Mouse (Mus musculus): ENCODE data around the gene Gm7233. TPM values are rescaled to one million over a fixed set of nuclear protein-coding genes. Genes with fewer than 3 reads are reported as not detected.
"Not testable (repeated sequence)": the region's sequence is repeated elsewhere in the genome, so short reads cannot be mapped to it uniquely, and the experiment has no call there.

Gene Gm7233
- polyA plus RNA-seq (2014; fragmentation: Nextera tagmentation; extraction: Ambion mirVana): not detected in 2 replicates

DNA sequence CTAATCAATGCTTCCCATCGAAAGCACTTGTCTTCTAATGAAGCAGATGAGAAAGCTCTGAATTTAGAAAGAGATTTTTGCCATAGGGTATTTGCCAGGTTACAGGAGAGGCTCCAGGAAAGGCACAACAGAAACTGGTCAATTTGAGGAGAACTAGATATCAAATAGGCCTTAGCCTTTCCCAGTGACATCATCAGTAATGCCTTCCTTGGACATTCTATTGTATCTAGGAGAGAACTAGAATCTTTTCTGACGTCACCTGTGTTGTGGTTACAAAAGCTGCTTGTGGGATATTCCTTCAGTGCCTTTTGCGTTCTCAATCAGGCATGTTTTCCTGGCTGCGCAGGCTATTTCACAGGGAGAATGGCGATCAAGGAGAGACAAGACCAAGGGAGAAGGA, at the start of gene Gm7233:
Gene Gm7233 (plus strand): TSS at position 301 of the 400 bp plus-strand sequence.
- not testable (repeated sequence) for H3K9ac ChIP-seq (replicated peaks; ENCODE audit: low read depth, low read length); H3K4me1 ChIP-seq (ENCODE audit: control insufficient read depth, insufficient read depth, low read length); H3K27ac ChIP-seq (ENCODE audit: low read length); H3K4me2 ChIP-seq (replicated peaks; ENCODE audit: low read depth, low read length); H3K9me3 ChIP-seq (ENCODE audit: control insufficient read depth, low read depth, low read length); H3K4me3 ChIP-seq (ENCODE audit: low read depth, low read length); H3K36me3 ChIP-seq (ENCODE audit: control insufficient read depth, insufficient read depth, low read length); H3K27me3 ChIP-seq (ENCODE audit: control insufficient read depth, insufficient read depth, low read length); ATAC-seq (ENCODE audit: insufficient number of reproducible peaks, insufficient read depth, low FRiP score, low read depth)
- WGBS: 76% methylated on average over 4 of the region's 5 CpGs

DNA sequence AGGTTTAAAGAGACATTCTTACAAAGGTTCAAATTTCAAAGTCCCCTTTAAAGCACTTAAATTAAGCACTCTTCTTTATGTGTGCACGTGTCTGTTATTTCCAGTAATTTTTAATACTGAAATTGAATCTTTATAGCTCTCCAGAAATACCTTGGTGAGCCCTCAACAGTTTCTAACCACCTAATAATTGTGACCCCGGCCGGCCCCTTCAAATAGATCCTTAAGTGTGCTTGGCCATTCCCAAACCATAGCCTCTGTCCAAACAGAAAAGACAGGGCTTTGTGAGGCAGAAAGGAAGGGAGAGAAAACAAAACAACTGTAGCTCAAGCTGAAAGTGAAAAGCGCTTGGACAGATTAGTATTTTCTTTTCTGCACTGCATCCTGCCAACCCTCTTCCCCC, 12.5 kb upstream of the Gm7233 start:
- not testable (repeated sequence) for H3K36me3 ChIP-seq (ENCODE audit: control insufficient read depth, insufficient read depth, low read length); H3K27me3 ChIP-seq (ENCODE audit: control insufficient read depth, insufficient read depth, low read length); H3K9ac ChIP-seq (replicated peaks; ENCODE audit: low read depth, low read length); H3K4me2 ChIP-seq (replicated peaks; ENCODE audit: low read depth, low read length); H3K4me1 ChIP-seq (ENCODE audit: control insufficient read depth, insufficient read depth, low read length); H3K4me3 ChIP-seq (ENCODE audit: low read depth, low read length); H3K27ac ChIP-seq (ENCODE audit: low read length); ATAC-seq (ENCODE audit: insufficient number of reproducible peaks, insufficient read depth, low FRiP score, low read depth); H3K9me3 ChIP-seq (ENCODE audit: control insufficient read depth, low read depth, low read length)
- 75% methylated on average over 4 of the region's 4 CpGs for WGBS

DNA sequence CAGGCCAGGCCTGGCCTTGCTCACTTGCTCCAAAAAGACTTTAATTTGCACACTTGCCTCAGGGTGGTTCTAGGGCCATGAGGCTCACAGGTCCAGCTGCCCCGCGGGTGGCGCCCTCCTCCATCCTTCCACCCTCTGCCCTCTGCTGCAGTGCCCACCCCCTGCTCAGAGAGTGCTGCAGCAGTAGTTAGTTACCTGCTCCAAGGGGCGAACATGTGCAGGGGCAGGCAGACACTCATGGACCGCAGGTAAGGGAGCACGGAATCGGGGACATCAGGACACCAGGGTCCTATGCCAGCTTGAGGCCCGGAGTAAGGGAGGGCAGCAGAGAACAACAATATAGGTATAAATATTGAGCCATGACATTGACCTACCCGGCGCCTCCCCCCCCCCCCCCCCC, 11.7 kb upstream of the Gm7233 start:
- H3K36me3 ChIP-seq (ENCODE audit: control insufficient read depth, insufficient read depth, low read length); H3K4me3 ChIP-seq (ENCODE audit: low read depth, low read length); H3K9ac ChIP-seq (replicated peaks; ENCODE audit: low read depth, low read length); H3K4me1 ChIP-seq (ENCODE audit: control insufficient read depth, insufficient read depth, low read length); H3K9me3 ChIP-seq (ENCODE audit: control insufficient read depth, low read depth, low read length); H3K27me3 ChIP-seq (ENCODE audit: control insufficient read depth, insufficient read depth, low read length); H3K27ac ChIP-seq (ENCODE audit: low read length); H3K4me2 ChIP-seq (replicated peaks; ENCODE audit: low read depth, low read length): not testable (repeated sequence)
- 0 out of 2 replicates have a peak, but pooled peaks have one; percentile 14 for ATAC-seq (ENCODE audit: insufficient number of reproducible peaks, insufficient read depth, low FRiP score, low read depth)
- no CpG with 5 or more reads among the region's 10 CpGs for WGBS

DNA sequence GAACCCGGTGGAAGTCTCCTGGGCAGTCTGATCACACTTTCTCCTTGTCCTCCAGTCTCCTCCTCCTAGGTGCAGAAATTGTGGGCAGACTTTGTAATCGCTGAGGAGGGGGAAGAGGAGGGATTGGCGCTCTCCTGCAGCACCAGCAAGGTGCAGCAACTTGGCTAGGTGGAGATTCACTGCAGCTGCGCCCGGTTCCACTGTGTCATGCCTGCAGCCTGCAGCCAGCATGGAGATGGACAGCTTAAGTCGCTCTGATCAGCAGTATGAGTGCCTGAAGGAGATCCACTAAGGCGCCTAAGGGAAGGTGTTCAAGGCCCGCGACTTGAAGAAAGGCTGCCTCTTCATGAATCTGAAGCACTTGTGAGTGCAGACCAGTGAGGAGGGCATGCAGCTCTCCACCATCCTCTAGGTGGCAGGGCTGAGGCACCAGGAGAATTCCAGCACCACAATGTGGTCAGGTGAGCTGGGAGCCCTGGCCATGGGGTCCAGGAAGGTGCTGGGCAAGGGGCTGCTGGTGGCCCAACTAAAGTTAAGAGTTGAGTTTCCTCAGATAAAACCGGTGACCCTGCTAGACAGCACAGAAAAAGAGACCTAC, 11.0 kb upstream of the Gm7233 start:
- H3K27ac ChIP-seq (ENCODE audit: low read length); ATAC-seq (ENCODE audit: insufficient number of reproducible peaks, insufficient read depth, low FRiP score, low read depth); H3K36me3 ChIP-seq (ENCODE audit: control insufficient read depth, insufficient read depth, low read length); H3K4me1 ChIP-seq (ENCODE audit: control insufficient read depth, insufficient read depth, low read length); H3K4me3 ChIP-seq (ENCODE audit: low read depth, low read length); H3K27me3 ChIP-seq (ENCODE audit: control insufficient read depth, insufficient read depth, low read length); H3K4me2 ChIP-seq (replicated peaks; ENCODE audit: low read depth, low read length); H3K9me3 ChIP-seq (ENCODE audit: control insufficient read depth, low read depth, low read length); H3K9ac ChIP-seq (replicated peaks; ENCODE audit: low read depth, low read length): not testable (repeated sequence)
- 6% methylated on average over 1 of the region's 10 CpGs for WGBS

DNA sequence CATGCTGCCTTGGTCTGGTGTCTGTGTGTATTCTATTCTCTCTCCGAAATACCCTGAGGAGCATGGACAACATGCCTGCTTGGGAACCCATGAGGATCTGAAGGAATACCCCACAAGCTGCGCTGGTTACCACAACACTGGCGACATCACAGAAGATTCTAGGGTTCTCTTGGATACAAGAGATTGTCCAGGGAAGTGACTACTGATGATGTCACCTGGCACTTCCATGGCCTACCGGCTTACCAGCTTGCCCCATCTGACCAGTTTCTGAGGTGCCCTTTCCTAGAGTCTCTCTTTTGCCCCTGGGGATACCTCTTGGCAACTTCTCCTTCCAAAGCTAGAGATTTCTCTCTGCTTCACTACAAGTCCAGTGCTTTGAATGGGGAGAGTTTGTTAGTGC, 55.5 kb downstream of the Gm7233 start, which contains the start of gene Gm8122:
Gene Gm8122 (minus strand): TSS at position 101 of the 400 bp plus-strand sequence.
- not testable (repeated sequence) for H3K27me3 ChIP-seq (ENCODE audit: control insufficient read depth, insufficient read depth, low read length); H3K36me3 ChIP-seq (ENCODE audit: control insufficient read depth, insufficient read depth, low read length); H3K27ac ChIP-seq (ENCODE audit: low read length); H3K9ac ChIP-seq (replicated peaks; ENCODE audit: low read depth, low read length); H3K4me3 ChIP-seq (ENCODE audit: low read depth, low read length); H3K9me3 ChIP-seq (ENCODE audit: control insufficient read depth, low read depth, low read length); ATAC-seq (ENCODE audit: insufficient number of reproducible peaks, insufficient read depth, low FRiP score, low read depth); H3K4me1 ChIP-seq (ENCODE audit: control insufficient read depth, insufficient read depth, low read length); H3K4me2 ChIP-seq (replicated peaks; ENCODE audit: low read depth, low read length)
- 94% methylated on average over 3 of the region's 4 CpGs for WGBS

Other genes starting within 250 kb of the Gm7233 start
- not detected in 2 replicates for gene Gm8082, start 186.2 kb upstream of the Gm7233 start, polyA plus RNA-seq (2014; fragmentation: Nextera tagmentation; extraction: Ambion mirVana)
- gene Gm10376, start 164.2 kb upstream of the Gm7233 start, polyA plus RNA-seq (2014; fragmentation: Nextera tagmentation; extraction: Ambion mirVana): not detected in 2 replicates
- gene Gm8094, start 103.2 kb upstream of the Gm7233 start, polyA plus RNA-seq (2014; fragmentation: Nextera tagmentation; extraction: Ambion mirVana): not detected in 2 replicates
- gene Gm8104, start 79.3 kb upstream of the Gm7233 start, polyA plus RNA-seq (2014; fragmentation: Nextera tagmentation; extraction: Ambion mirVana): not detected in 2 replicates
- gene Gm8122, start 55.4 kb downstream of the Gm7233 start, polyA plus RNA-seq (2014; fragmentation: Nextera tagmentation; extraction: Ambion mirVana): not detected in 2 replicates
- gene Gm8126, start 78.8 kb downstream of the Gm7233 start, polyA plus RNA-seq (2014; fragmentation: Nextera tagmentation; extraction: Ambion mirVana): not detected in 2 replicates
- not detected in 2 replicates for gene Gm9732, start 95.2 kb downstream of the Gm7233 start, polyA plus RNA-seq (2014; fragmentation: Nextera tagmentation; extraction: Ambion mirVana)
- not detected in 2 replicates for gene Gm8127, start 114.0 kb downstream of the Gm7233 start, polyA plus RNA-seq (2014; fragmentation: Nextera tagmentation; extraction: Ambion mirVana)
- not detected in 2 replicates for gene 1700001F09Rik, start 167.9 kb downstream of the Gm7233 start, polyA plus RNA-seq (2014; fragmentation: Nextera tagmentation; extraction: Ambion mirVana)
- gene Gm8138, start 236.5 kb downstream of the Gm7233 start, polyA plus RNA-seq (2014; fragmentation: Nextera tagmentation; extraction: Ambion mirVana): not detected in 2 replicates

Data from stomach, embryonic 14.5 days (tissue).